Comparison of ENCODE assay signal across 24 mouse cellular contexts in genomic region chr9:65410378-65410777, GRCm38 (mm10). TPM values are rescaled to one million over a fixed set of nuclear protein-coding genes. Genes with fewer than 3 reads are reported as not detected.
"Had no signal": no experiment of that assay in that cellular context is flagged by ENCODE, and none has a peak within 500 bp of the region (broad histone marks: within the 10 kb centered on the region; RNA-seq: fewer than 3 reads in every experiment).

No protein-coding gene starts in this region.

- H3K4me2 ChIP-seq: liver, embryonic 11.5 days; liver, embryonic 13.5 days; liver, embryonic 15.5 days; lung, embryonic 14.5 days; midbrain, embryonic 11.5 days; midbrain, embryonic 13.5 days; midbrain, embryonic 15.5 days; neural tube, embryonic 12.5 days had no signal

- H3K4me3 ChIP-seq: liver, embryonic 13.5 days; liver, embryonic 15.5 days; megakaryocyte, embryonic 14.5 days; midbrain, embryonic 13.5 days; midbrain, embryonic 15.5 days; neural tube, embryonic 12.5 days had no signal

- ATAC-seq: liver, postnatal 0 days; midbrain, embryonic 13.5 days; midbrain, embryonic 15.5 days had no signal

- DNase-seq: liver, embryonic 13.5 days; liver, postnatal 0 days; lung, embryonic 14.5 days; right cerebral cortex, postnatal 14 days; spleen, adult 18-20 months; thymus, adult 2 months; thymus, postnatal 25 days; thymus, postnatal 4 days had no signal

- H3K27me3 ChIP-seq: liver, embryonic 13.5 days; liver, embryonic 15.5 days; midbrain, embryonic 13.5 days; midbrain, embryonic 15.5 days; neural tube, embryonic 12.5 days had no signal

- H3K9ac ChIP-seq: liver, embryonic 13.5 days; liver, embryonic 15.5 days; liver, postnatal 0 days; lung, embryonic 14.5 days; midbrain, embryonic 13.5 days; midbrain, embryonic 15.5 days; neural tube, embryonic 12.5 days had no signal

- H3K36me3 ChIP-seq: liver, embryonic 13.5 days; liver, embryonic 15.5 days; midbrain, embryonic 13.5 days; midbrain, embryonic 15.5 days; neural tube, embryonic 12.5 days had no signal

- H3K4me1 ChIP-seq: liver, embryonic 15.5 days; midbrain, embryonic 13.5 days; midbrain, embryonic 15.5 days; neural tube, embryonic 12.5 days had no signal

- H3K27ac ChIP-seq: liver, embryonic 13.5 days; liver, embryonic 15.5 days; macrophage; midbrain, embryonic 13.5 days; midbrain, embryonic 15.5 days; neural tube, embryonic 12.5 days had no signal

- H3K9me3 ChIP-seq: liver, embryonic 13.5 days; liver, embryonic 15.5 days; megakaryocyte, embryonic 14.5 days; midbrain, embryonic 13.5 days; midbrain, embryonic 15.5 days; neural tube, embryonic 12.5 days had no signal

RNA-seq across cellular contexts. Expression of gene Rasl12, which starts 12.1 kb away (rescaled TPM):
- total RNA-seq: megakaryocyte progenitor cell, adult 5-6 weeks; neutrophil, adult 5-6 weeks had no signal
- polyA plus RNA-seq: macrophage had no signal

RNA-seq across cellular contexts. Expression of gene Slc51b, which starts 12.4 kb away (rescaled TPM):
- total RNA-seq: megakaryocyte progenitor cell, adult 5-6 weeks; midbrain, postnatal 0 days; monocyte, adult 5-6 weeks; neutrophil, adult 5-6 weeks had no signal
- polyA plus RNA-seq: liver, embryonic 11.5 days; liver, embryonic 13.5 days; liver, embryonic 15.5 days; lung, embryonic 14.5 days; lung, embryonic 16.5 days; macrophage; midbrain, embryonic 11.5 days; midbrain, embryonic 13.5 days; midbrain, embryonic 15.5 days; midbrain, postnatal 0 days; neural tube, embryonic 12.5 days; neural tube, embryonic 14.5 days; stomach, embryonic 14.5 days; urinary bladder, adult 2 months had no signal

RNA-seq across cellular contexts. Expression of gene Kbtbd13, which starts 18.9 kb away (rescaled TPM):
- total RNA-seq: monocyte, adult 5-6 weeks; neutrophil, adult 5-6 weeks had no signal
- polyA plus RNA-seq: macrophage had no signal

RNA-seq across cellular contexts. Expression of gene Ubap1l, which starts 49.5 kb away (rescaled TPM):
- total RNA-seq: megakaryocyte progenitor cell, adult 5-6 weeks; monocyte, adult 5-6 weeks had no signal
- polyA plus RNA-seq: liver, embryonic 13.5 days; liver, postnatal 0 days; macrophage had no signal
